Mouse (Mus musculus) naive thymus-derived CD4-positive, alpha-beta T cell, adult 2 months (primary cell): Measurements from ENCODE around the gene Gm3106.
"Not testable (repeated sequence)": the region's sequence is repeated elsewhere in the genome, so short reads cannot be mapped to it uniquely, and the experiment has no call there.

Experiments used
- DNase-seq: peaks from one replicate; pipeline ENCODE4 v3.0.0-alpha.2; 2011; ENCODE audit warnings: low read depth

Gene Gm3106

DNA sequence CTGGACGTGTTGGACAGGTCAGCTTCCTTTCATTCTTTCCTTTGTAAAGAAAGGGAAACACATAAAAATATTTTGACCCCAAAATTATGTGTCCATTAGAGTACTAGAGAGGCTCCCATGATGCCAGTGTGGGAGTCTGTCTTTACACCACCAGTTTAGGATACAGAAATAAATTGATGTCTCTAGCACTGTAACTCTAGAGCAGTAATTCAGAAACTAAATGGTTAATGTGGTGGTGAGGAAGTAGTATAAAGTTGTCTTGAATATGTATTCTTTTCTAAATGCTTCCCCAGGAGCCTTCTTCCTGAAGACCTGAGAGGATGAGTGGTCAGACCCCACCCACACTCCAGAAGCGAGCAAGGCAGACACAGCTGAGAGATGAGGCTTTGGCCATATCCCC is at the start of gene Gm3106:
Gene Gm3106, plus strand, starts transcription at position 301 of the 400 bp plus-strand sequence.
- DNase-seq = not testable (repeated sequence)
